Mouse (Mus musculus) CD4-positive, CD25-positive, alpha-beta regulatory T cell, adult 9 weeks (primary cell): Measurements from ENCODE around the gene 1700029I15Rik. TPM values are rescaled to one million over a fixed set of nuclear protein-coding genes. Genes with fewer than 3 reads are reported as not detected.

Experiments used
- polyA plus RNA-seq: library from polyadenylated mRNA; unstranded; fragments of 100-300 nt; shearing (Covaris generic); gene quantifications from one replicate; pipeline ENCODE4 v1.2.1, GENCODE M21; 2017

The 1700029I15Rik gene
- 5.8 TPM for polyA plus RNA-seq

GRCm38 (mm10) chr2:92381901-92382588, at the start of gene 1700029I15Rik:
Gene 1700029I15Rik (plus strand): TSS chr2:92382538.

GRCm38 (mm10) chr2:92374514-92374913, 7.8 kb upstream of the 1700029I15Rik start, which contains the start of the genes Pex16 and Large2:
Gene Pex16 (plus strand): TSS chr2:92374676.
Gene Large2 (minus strand): TSS chr2:92374869.

GRCm38 (mm10) chr2:92401091-92401561, 18.8 kb downstream of the 1700029I15Rik start, which contains the start of gene Mapk8ip1:
Gene Mapk8ip1 (minus strand): TSS chr2:92401263.

GRCm38 (mm10) chr2:92433578-92434374, 51.4 kb downstream of the 1700029I15Rik start, which contains the start of gene Cry2:
Gene Cry2 (minus strand): TSS chr2:92434043.

Other genes with a start within 250 kb of the 1700029I15Rik start
- gene Pex16, start 7.9 kb upstream of the 1700029I15Rik start, polyA plus RNA-seq: 68.0 TPM
- gene Large2, start 7.7 kb upstream of the 1700029I15Rik start, polyA plus RNA-seq: 0.87 TPM
- 1.7 TPM for gene Mapk8ip1, start 18.7 kb downstream of the 1700029I15Rik start, polyA plus RNA-seq
- gene Cry2, start 51.5 kb downstream of the 1700029I15Rik start, polyA plus RNA-seq: 9.1 TPM
- 101 TPM for gene Slc35c1, start 78.0 kb downstream of the 1700029I15Rik start, polyA plus RNA-seq
- gene Chst1, start 217.2 kb downstream of the 1700029I15Rik start, polyA plus RNA-seq: not detected